Mouse (Mus musculus) hindbrain, postnatal 0 days (tissue): ENCODE measurements around the gene Ugt1a6b. TPM values are rescaled to one million over a fixed set of nuclear protein-coding genes. Genes with fewer than 3 reads are reported as not detected.
A peak's percentile ranks its signal among the peaks of the same experiment; 100 is the strongest.

Source experiments
- ATAC-seq: fragments of 200-750 bp; cut with Nextera tagmentation; 2 replicates; pipeline ENCODE4 v1.8.0; 2017; ENCODE audit warnings: mild to moderate bottlenecking, moderate TSS enrichment, moderate library complexity
- DNase-seq: peaks from one replicate; pipeline ENCODE4 v3.0.0-alpha.2; 2015; ENCODE audit warnings: low spot score
- H3K27ac ChIP-seq: fragments of 300-500 bp; sonication (generic); 2 replicates; pipeline ENCODE4 v1.5.1; 2014; ENCODE audit warnings: mild to moderate bottlenecking
- H3K27me3 ChIP-seq: fragments of 300-500 bp; sonication (generic); 2 replicates; pipeline ENCODE4 v1.6.1; 2014; ENCODE audit warnings: low read length, mixed read lengths; ENCODE audit not compliant: insufficient read depth
- H3K36me3 ChIP-seq: fragments of 300-500 bp; sonication (generic); 2 replicates; pipeline ENCODE4 v1.6.1; 2014; ENCODE audit warnings: low read length, mixed read lengths; ENCODE audit not compliant: insufficient read depth
- H3K4me1 ChIP-seq: fragments of 300-500 bp; sonication (generic); 2 replicates; pipeline ENCODE4 v1.6.1; 2014; ENCODE audit warnings: antibody characterized with exemption, low read length, mixed read lengths; ENCODE audit not compliant: insufficient read depth
- H3K4me2 ChIP-seq: fragments of 300-500 bp; sonication (generic); 2 replicates; pipeline ENCODE4 v1.6.1; 2014; ENCODE audit warnings: low read depth, mild to moderate bottlenecking, low read length, moderate library complexity, mixed read lengths
- H3K4me3 ChIP-seq: fragments of 300-500 bp; sonication (generic); 2 replicates; pipeline ENCODE4 v1.5.1; 2014; ENCODE audit warnings: low read length
- H3K9ac ChIP-seq: fragments of 300-500 bp; sonication (generic); replicated peaks from 2 replicates; pipeline ENCODE4 v1.6.1; 2014; ENCODE audit warnings: mild to moderate bottlenecking, low read length, moderate library complexity, mixed read lengths
- H3K9me3 ChIP-seq: fragments of 300-500 bp; sonication (generic); 2 replicates; pipeline ENCODE4 v1.6.1; 2016; ENCODE audit warnings: low read length, mixed read lengths
- CTCF ChIP-seq: IDR thresholded peaks from 2 replicates; pipeline ENCODE4 v1.5.1; 2016; ENCODE audit warnings: antibody characterized with exemption, control low read depth, low read depth
- WGBS: fragments of 180-500 bp; shearing (Covaris S2); extraction: QIAGEN DNeasy Blood & Tissue Kit; methylation state at CpG from one replicate; pipeline ENCODE4 v1.1.7; 2014; 5-methylcytosine and 5-hydroxymethylcytosine counted together
- polyA plus RNA-seq: library from polyadenylated mRNA; unstranded; fragments of >200 nt; fragmentation: Nextera tagmentation; extraction: Ambion mirVana; gene quantifications from 2 replicates; pipeline ENCODE4 v1.2.1, GENCODE M21; 2015
- total RNA-seq: library from RNA; depleted of rRNA; stranded (reverse); fragments of >200 nt; gene quantifications from 2 replicates; pipeline ENCODE4 v1.2.3, GENCODE M21; 2014

Gene Ugt1a6b
- total and polyA plus RNA-seq, 2 experiments from 2014 or later = 3.0 to 3.8 TPM

GRCm38 (mm10) chr1:88256886-88257663 lies 154.0 kb downstream of the Ugt1a6b start:
- Histone ChIP-seq H3K27ac (no peak overlapping the region), H3K9me3 (peaks cover 39% of the 10 kb centered on the region), H3K36me3 (peaks cover 16% of the 10 kb centered on the region; the same call in 1 of the 2 replicates), H3K9ac (no peak overlapping the region), H3K27me3 (no peaks in the 10 kb centered on the region), H3K4me2 (no peak overlapping the region), H3K4me1 (no peaks in the 10 kb centered on the region), H3K4me3 (no peak overlapping the region)
- DNase-seq = no peak
- no peak for TF ChIP-seq CTCF
- 80% methylated on average over 10 of the region's 10 CpGs for WGBS
- no peak for ATAC-seq

GRCm38 (mm10) chr1:88257681-88258080 lies 154.6 kb downstream of the Ugt1a6b start:
- no peak for TF ChIP-seq CTCF
- DNase-seq (no peak), ATAC-seq (no peak)
- H3K36me3 ChIP-seq = peaks cover 20% of the 10 kb centered on the region; the same call in 1 of the 2 replicates
- no peak overlapping the region for H3K4me3 ChIP-seq
- no peaks in the 10 kb centered on the region for H3K4me1 ChIP-seq
- no peaks in the 10 kb centered on the region for H3K27me3 ChIP-seq
- no peak overlapping the region for H3K27ac ChIP-seq
- H3K4me2 ChIP-seq = no peak overlapping the region
- WGBS = 82% methylated on average over 6 of the region's 6 CpGs
- peaks cover 32% of the 10 kb centered on the region for H3K9me3 ChIP-seq
- H3K9ac ChIP-seq = no peak overlapping the region

GRCm38 (mm10) chr1:88258361-88258760 lies 155.3 kb downstream of the Ugt1a6b start:
- ATAC-seq (no peak), DNase-seq (no peak)
- WGBS = 67% methylated on average over 6 of the region's 6 CpGs
- Histone ChIP-seq H3K4me2 (no peak overlapping the region), H3K27ac (no peak overlapping the region), H3K9me3 (peaks cover 30% of the 10 kb centered on the region; the same call in 1 of the 2 replicates), H3K4me1 (no peaks in the 10 kb centered on the region), H3K4me3 (no peak overlapping the region), H3K9ac (no peak overlapping the region), H3K27me3 (no peaks in the 10 kb centered on the region), H3K36me3 (peaks cover 27% of the 10 kb centered on the region)
- no peak for TF ChIP-seq CTCF

- no peak overlapping the region for H3K4me2 ChIP-seq
- no peak overlapping the region for H3K4me3 ChIP-seq
- no peak overlapping the region for H3K9ac ChIP-seq
- peaks cover 30% of the 10 kb centered on the region; the same call in 1 of the 2 replicates for H3K9me3 ChIP-seq
- H3K27me3 ChIP-seq = no peaks in the 10 kb centered on the region
- ATAC-seq (peak; percentile 24), DNase-seq (peak; percentile 81)
- peak overlapping the region; percentile 3 for H3K27ac ChIP-seq
- no peaks in the 10 kb centered on the region for H3K4me1 ChIP-seq
- WGBS = 71% methylated on average over 8 of the region's 8 CpGs
- peaks cover 34% of the 10 kb centered on the region for H3K36me3 ChIP-seq
- no peak for TF ChIP-seq CTCF
Measured at GRCm38 (mm10) chr1:88258881-88259642, 156.0 kb downstream of the Ugt1a6b start.

- Histone ChIP-seq H3K9ac (no peak overlapping the region), H3K27me3 (no peaks in the 10 kb centered on the region), H3K4me1 (no peaks in the 10 kb centered on the region), H3K4me3 (no peak overlapping the region), H3K27ac (no peak overlapping the region; the same call in 1 of the 2 replicates), H3K4me2 (no peak overlapping the region), H3K36me3 (peaks cover 40% of the 10 kb centered on the region), H3K9me3 (peaks cover 27% of the 10 kb centered on the region; the same call in 1 of the 2 replicates)
- no peak for TF ChIP-seq CTCF
- peak; percentile 1 for ATAC-seq
- DNase-seq = no peak
- whole genome bisulfite sequencing = 78% methylated on average over 4 of the region's 4 CpGs
Measured at GRCm38 (mm10) chr1:88259643-88260024, 156.6 kb downstream of the Ugt1a6b start.

GRCm38 (mm10) chr1:88260114-88260513 lies 157.1 kb downstream of the Ugt1a6b start:
- DNase-seq (no peak), ATAC-seq (no peak)
- no peaks in the 10 kb centered on the region for H3K27me3 ChIP-seq
- TF ChIP-seq CTCF = no peak
- 76% methylated on average over 6 of the region's 6 CpGs for WGBS
- no peak overlapping the region for H3K4me3 ChIP-seq
- H3K36me3 ChIP-seq = peaks cover 45% of the 10 kb centered on the region
- peaks cover 23% of the 10 kb centered on the region; the same call in 1 of the 2 replicates for H3K9me3 ChIP-seq
- no peak overlapping the region for H3K4me2 ChIP-seq
- no peak overlapping the region for H3K9ac ChIP-seq
- H3K27ac ChIP-seq = no peak overlapping the region
- no peaks in the 10 kb centered on the region for H3K4me1 ChIP-seq
